Mouse (Mus musculus) CD4-positive naive resting alpha-beta T cell, adult 57 days (primary cell): Measurements from ENCODE around the gene Olfr5. TPM values are rescaled to one million over a fixed set of nuclear protein-coding genes. Genes with fewer than 3 reads are reported as not detected.

Source experiments
- total RNA-seq: library from RNA; stranded (reverse); gene quantifications from one replicate; pipeline ENCODE4 v1.2.4, GENCODE M21; 2023

The Olfr5 gene
- not detected for total RNA-seq

GRCm38 (mm10) chr7:6486841-6487240, at the start of gene Olfr5:
Gene Olfr5, minus strand, starts transcription at chr7:6486941.

DNA sequence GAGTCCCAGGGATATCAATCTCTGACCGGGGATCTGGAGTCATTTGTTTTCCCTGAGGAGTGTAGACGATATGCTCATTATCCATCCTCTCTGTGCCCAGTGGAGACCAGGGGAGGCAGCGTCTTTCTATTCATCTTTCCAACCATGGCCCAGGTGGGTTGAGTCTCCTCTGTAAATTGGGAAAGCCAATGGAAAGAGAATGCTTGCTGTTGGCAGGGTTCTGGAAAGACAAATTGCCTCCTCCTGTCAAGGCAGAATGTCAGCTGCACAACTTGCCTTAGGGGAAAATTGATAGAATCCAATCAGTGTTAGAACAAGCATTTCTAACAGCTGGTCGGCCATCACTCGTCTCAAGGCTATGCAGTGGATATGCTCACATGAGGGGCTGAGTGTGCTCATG, 36.1 kb upstream of the Olfr5 start, which contains the start of gene Olfr1349:
Gene Olfr1349 (minus strand): TSS at position 101 of the 400 bp plus-strand sequence.

GRCm38 (mm10) chr7:6508648-6509047, 21.9 kb upstream of the Olfr5 start, which contains the start of gene Olfr1348:
Gene Olfr1348, minus strand, starts transcription at chr7:6508748.

DNA sequence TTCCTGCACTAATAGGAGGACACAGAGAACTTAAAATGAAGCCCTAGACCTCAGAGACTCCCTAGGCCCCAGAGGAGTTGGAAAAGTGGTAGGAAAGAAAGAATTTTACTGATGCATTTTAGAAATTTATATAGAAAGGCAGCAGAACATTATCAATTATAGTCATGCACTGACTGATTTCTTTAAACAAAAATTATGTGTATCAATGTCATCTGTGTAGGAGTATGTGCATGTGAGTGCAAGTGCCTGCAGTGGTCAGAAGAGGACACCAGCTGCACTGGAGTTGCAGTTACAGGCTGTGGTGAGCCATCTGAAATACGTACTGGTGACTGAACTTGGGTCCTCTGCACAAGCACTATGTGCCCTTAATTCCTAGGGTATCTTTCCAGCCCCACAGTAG, 12.9 kb upstream of the Olfr5 start, which contains the start of gene Olfr1347:
Gene Olfr1347 (minus strand): TSS at position 101 of the 400 bp plus-strand sequence.

DNA sequence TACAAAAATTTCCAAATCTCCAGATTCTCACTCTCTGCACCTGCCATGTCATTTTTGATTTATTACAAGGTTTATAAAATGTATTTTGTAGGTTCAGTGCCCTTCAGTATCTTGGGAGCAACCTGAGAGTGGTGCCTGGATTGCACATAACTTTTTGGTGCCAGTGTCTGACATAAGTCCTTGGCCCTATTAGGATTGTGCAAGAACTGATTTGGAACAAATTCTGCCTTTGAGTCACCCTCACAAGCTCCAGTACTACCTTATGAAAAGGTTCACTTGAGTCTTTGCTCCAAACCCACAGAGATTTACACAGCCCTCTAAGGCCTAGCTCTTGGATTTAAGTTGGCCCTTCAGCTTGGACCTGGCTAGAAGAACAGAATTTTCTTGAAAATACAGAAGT, 19.8 kb downstream of the Olfr5 start, which contains the start of gene Olfr1346:
Gene Olfr1346 (plus strand): TSS at position 151 of the 400 bp plus-strand sequence.

DNA sequence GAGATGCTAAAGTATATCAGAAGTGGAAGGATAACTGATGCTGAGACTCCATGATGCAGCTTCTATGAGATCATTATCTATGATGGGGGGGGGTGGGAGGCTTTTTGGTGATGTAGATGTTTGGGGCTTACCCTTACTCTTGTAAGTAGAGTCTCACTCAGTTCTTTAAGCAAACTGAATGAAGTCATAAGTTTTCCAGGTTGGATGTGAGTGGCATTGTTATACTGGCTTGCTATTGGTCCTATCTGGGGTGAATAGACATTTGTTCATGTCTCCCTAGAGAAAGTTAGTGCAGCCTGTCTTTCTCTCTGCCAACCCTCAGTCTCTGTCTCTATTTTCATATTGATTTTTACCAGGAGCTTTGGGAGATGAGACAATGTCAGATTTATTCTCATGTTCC, 30.9 kb downstream of the Olfr5 start, which contains the start of gene Olfr1336:
Gene Olfr1336 (plus strand): TSS at position 301 of the 400 bp plus-strand sequence.

GRCm38 (mm10) chr7:6438388-6438787, 48.4 kb downstream of the Olfr5 start, which contains the start of gene Olfr1344:
Gene Olfr1344, plus strand, starts transcription at chr7:6438688.

Other genes starting within 250 kb of the Olfr5 start
- gene Epp13, start 234.2 kb downstream of the Olfr5 start, total RNA-seq = not detected
- 2.9 TPM for gene Zfp667, start 200.4 kb downstream of the Olfr5 start, total RNA-seq
- 2.7 TPM for gene Zfp583, start 155.7 kb downstream of the Olfr5 start, total RNA-seq
- gene Gm3854, start 143.2 kb downstream of the Olfr5 start, total RNA-seq = 1.1 TPM
- gene Zfp78, start 123.7 kb downstream of the Olfr5 start, total RNA-seq = 2.5 TPM
- gene Zfp28, start 103.6 kb downstream of the Olfr5 start, total RNA-seq = 3.5 TPM
- not detected for gene Smim17, start 88.2 kb downstream of the Olfr5 start, total RNA-seq
- gene Gm20715, start 76.7 kb downstream of the Olfr5 start, total RNA-seq = not detected
- gene Olfr1344, start 48.3 kb downstream of the Olfr5 start, total RNA-seq = not detected
- gene Olfr1336, start 30.8 kb downstream of the Olfr5 start, total RNA-seq = not detected
- gene Olfr1346, start 19.8 kb downstream of the Olfr5 start, total RNA-seq = not detected
- not detected for gene Olfr1347, start 12.8 kb upstream of the Olfr5 start, total RNA-seq
- not detected for gene Olfr1348, start 21.8 kb upstream of the Olfr5 start, total RNA-seq
- not detected for gene Olfr1349, start 36.0 kb upstream of the Olfr5 start, total RNA-seq
- not detected for gene Olfr1350, start 77.9 kb upstream of the Olfr5 start, total RNA-seq
- not detected for gene Zim1, start 209.5 kb upstream of the Olfr5 start, total RNA-seq
- gene Peg3, start 243.5 kb upstream of the Olfr5 start, total RNA-seq = not detected
- gene Usp29, start 243.6 kb upstream of the Olfr5 start, total RNA-seq = not detected